ENCODE assay signal across 13 mouse cellular contexts in genomic region chr14:77309571-77309970, GRCm38 (mm10).
DNase-seq lines count a peak whose midpoint lies in the region; ATAC-seq and TF ChIP-seq lines count a peak whose summit lies in the region.
"Had no signal": no experiment of that assay in that cellular context is flagged by ENCODE, and none has a peak within 500 bp of the region (broad histone marks: within the 10 kb centered on the region; RNA-seq: fewer than 3 reads in every experiment).

No protein-coding gene starts in this region.

- H3K4me1 ChIP-seq in hindbrain, embryonic 13.5 days (replicated peaks): peaks cover 25% of the 10 kb centered on the region
- peaks cover 14% of the 10 kb centered on the region for H3K4me1 ChIP-seq in hindbrain, embryonic 14.5 days (replicated peaks; ENCODE audit: control insufficient read depth, insufficient read depth, low read length)
- H3K4me1 ChIP-seq in midbrain, postnatal 0 days (ENCODE audit: insufficient read depth, low read length): 0 out of 2 replicates have a peak, but pooled peaks cover 2% of the 10 kb centered on the region
- peaks cover 7% of the 10 kb centered on the region; the same call in 1 of the 2 replicates for H3K4me1 ChIP-seq in midbrain, embryonic 10.5 days
- peaks cover 3% of the 10 kb centered on the region for H3K4me1 ChIP-seq in cerebellum, adult 2 months (ENCODE audit: control insufficient read depth, insufficient read depth, low read length)
- H3K4me1 ChIP-seq: stomach, embryonic 15.5 days had no signal

- H3K27me3 ChIP-seq in hindbrain, embryonic 13.5 days: no peaks in the 10 kb centered on the region
- no peaks in the 10 kb centered on the region for H3K27me3 ChIP-seq in hindbrain, embryonic 14.5 days (ENCODE audit: control insufficient read depth, insufficient read depth, low read length)
- H3K27me3 ChIP-seq in midbrain, postnatal 0 days (ENCODE audit: insufficient read depth, low read length): no peaks in the 10 kb centered on the region
- H3K27me3 ChIP-seq in midbrain, embryonic 10.5 days (ENCODE audit: low read depth, poor library complexity, severe bottlenecking): no peaks in the 10 kb centered on the region
- H3K27me3 ChIP-seq in cerebellum, adult 2 months (ENCODE audit: control insufficient read depth, insufficient read depth, low read length): no peaks in the 10 kb centered on the region; the same call in 1 of the 2 replicates
- H3K27me3 ChIP-seq: embryonic facial prominence, embryonic 15.5 days; heart, embryonic 12.5 days; limb, embryonic 12.5 days; stomach, embryonic 15.5 days had no signal

- H3K4me2 ChIP-seq in hindbrain, embryonic 13.5 days: no peak overlapping the region
- H3K4me2 ChIP-seq in hindbrain, embryonic 14.5 days (replicated peaks): no peak overlapping the region
- no peak overlapping the region for H3K4me2 ChIP-seq in midbrain, postnatal 0 days (ENCODE audit: low read depth, low read length, poor library complexity, severe bottlenecking)
- H3K4me2 ChIP-seq: embryonic facial prominence, embryonic 15.5 days; heart, embryonic 12.5 days; limb, embryonic 12.5 days; stomach, embryonic 15.5 days had no signal

- 48% methylated on average over 3 of the region's 3 CpGs for WGBS in hindbrain, embryonic 13.5 days
- WGBS in hindbrain, embryonic 14.5 days: 51% methylated on average over 3 of the region's 3 CpGs
- WGBS in midbrain, postnatal 0 days: 39% methylated on average over 3 of the region's 3 CpGs
- WGBS in midbrain, embryonic 10.5 days: 82% methylated on average over 3 of the region's 3 CpGs
- 37% methylated on average over 3 of the region's 3 CpGs for WGBS in cerebellum, adult 2 months

- H3K36me3 ChIP-seq in hindbrain, embryonic 13.5 days: no peaks in the 10 kb centered on the region
- H3K36me3 ChIP-seq in hindbrain, embryonic 14.5 days (replicated peaks; ENCODE audit: control insufficient read depth, insufficient read depth): no peaks in the 10 kb centered on the region
- no peaks in the 10 kb centered on the region for H3K36me3 ChIP-seq in midbrain, postnatal 0 days (ENCODE audit: insufficient read depth, low read length)
- H3K36me3 ChIP-seq in midbrain, embryonic 10.5 days: no peaks in the 10 kb centered on the region
- H3K36me3 ChIP-seq: embryonic facial prominence, embryonic 15.5 days; heart, embryonic 12.5 days; limb, embryonic 12.5 days; stomach, embryonic 15.5 days had no signal

- ATAC-seq in hindbrain, embryonic 13.5 days (ENCODE audit: low FRiP score): no peak
- ATAC-seq in hindbrain, embryonic 14.5 days (ENCODE audit: low FRiP score): no peak
- ATAC-seq in midbrain, postnatal 0 days (ENCODE audit: low FRiP score): no peak
- ATAC-seq: intestine, embryonic 16.5 days had no signal

- no peak for TF ChIP-seq CTCF in midbrain, postnatal 0 days (IDR thresholded peaks at IDR 0.05)
- TF ChIP-seq CTCF in cerebellum, adult 2 months (IDR thresholded peaks at IDR 0.05; ENCODE audit: borderline replicate concordance, insufficient read depth, low read depth, low read length): no peak

- intact Hi-C loops in gastrocnemius, postnatal 14 days (cut with DNase I; ENCODE audit: low total_unique reads): no loop called here

- H3K27ac ChIP-seq in hindbrain, embryonic 13.5 days: peak overlapping the region; percentile 58
- no peak overlapping the region for H3K27ac ChIP-seq in hindbrain, embryonic 14.5 days
- H3K27ac ChIP-seq in midbrain, postnatal 0 days (ENCODE audit: low read depth, low read length): no peak overlapping the region
- no peak overlapping the region for H3K27ac ChIP-seq in midbrain, embryonic 10.5 days (replicated peaks)
- no peak overlapping the region for H3K27ac ChIP-seq in cerebellum, adult 2 months (ENCODE audit: insufficient read depth, low read length)
- H3K27ac ChIP-seq: embryonic facial prominence, embryonic 15.5 days; limb, embryonic 12.5 days; macrophage; stomach, embryonic 15.5 days had no signal

- no peaks in the 10 kb centered on the region for H3K9me3 ChIP-seq in hindbrain, embryonic 13.5 days
- no peaks in the 10 kb centered on the region for H3K9me3 ChIP-seq in hindbrain, embryonic 14.5 days (ENCODE audit: control insufficient read depth, low read length)
- H3K9me3 ChIP-seq in midbrain, postnatal 0 days (ENCODE audit: low read length): no peaks in the 10 kb centered on the region
- no peaks in the 10 kb centered on the region for H3K9me3 ChIP-seq in midbrain, embryonic 10.5 days (replicated peaks)
- H3K9me3 ChIP-seq: embryonic facial prominence, embryonic 15.5 days; heart, embryonic 12.5 days; limb, embryonic 12.5 days; stomach, embryonic 15.5 days had no signal

- no peak for DNase-seq in hindbrain, embryonic 14.5 days (ENCODE audit: low spot score)
- DNase-seq in midbrain, postnatal 0 days (ENCODE audit: low spot score): peak; percentile 67
- DNase-seq in midbrain, embryonic 10.5 days (ENCODE audit: low spot score): no peak
- peak; percentile 44 for DNase-seq in cerebellum, adult 2 months
- DNase-seq in gastrocnemius, postnatal 14 days: peak; percentile 35
- DNase-seq in adrenal gland, adult 8-10 months: no peak

- TF ChIP-seq POLR2A in cerebellum, adult 2 months (IDR thresholded peaks at IDR 0.05; ENCODE audit: borderline replicate concordance, insufficient read depth, low read length): no peak

- no peak overlapping the region for H3K9ac ChIP-seq in hindbrain, embryonic 13.5 days
- H3K9ac ChIP-seq in hindbrain, embryonic 14.5 days: no peak overlapping the region
- no peak overlapping the region for H3K9ac ChIP-seq in midbrain, postnatal 0 days (replicated peaks; ENCODE audit: low read length, poor library complexity, severe bottlenecking)
- H3K9ac ChIP-seq: embryonic facial prominence, embryonic 15.5 days; heart, embryonic 12.5 days; limb, embryonic 12.5 days; stomach, embryonic 15.5 days had no signal

- no peak overlapping the region for H3K4me3 ChIP-seq in hindbrain, embryonic 13.5 days
- H3K4me3 ChIP-seq in hindbrain, embryonic 14.5 days (replicated peaks; ENCODE audit: low read length): no peak overlapping the region
- H3K4me3 ChIP-seq in midbrain, postnatal 0 days (ENCODE audit: low read depth, low read length): no peak overlapping the region
- H3K4me3 ChIP-seq in midbrain, embryonic 10.5 days: no peak overlapping the region
- H3K4me3 ChIP-seq in cerebellum, adult 2 months (replicated peaks; ENCODE audit: insufficient read depth, low read depth, low read length): no peak overlapping the region
- H3K4me3 ChIP-seq: embryonic facial prominence, embryonic 15.5 days; heart, embryonic 12.5 days; limb, embryonic 12.5 days; stomach, embryonic 15.5 days had no signal

Comparison
In these comparisons a context has a peak if more than half of its experiments do, and no peak if none do; other contexts are left out.
1. DNase-seq: peak in midbrain, postnatal 0 days (single experiment), cerebellum, adult 2 months (2 of 2) and gastrocnemius, postnatal 14 days (single experiment); none in hindbrain, embryonic 14.5 days (single experiment), midbrain, embryonic 10.5 days (single experiment) and adrenal gland, adult 8-10 months (single experiment).